8 mouse cellular contexts compared by ENCODE assay signal in genomic region chr5:21702009-21702364, GRCm38 (mm10). TPM values are rescaled to one million over a fixed set of nuclear protein-coding genes. Genes with fewer than 3 reads are reported as not detected.
A peak's percentile ranks its signal among the peaks of the same experiment; 100 is the strongest.
DNase-seq lines count a peak whose midpoint lies in the region; ATAC-seq and TF ChIP-seq lines count a peak whose summit lies in the region.

No protein-coding gene starts in this region.

- no peaks in the 10 kb centered on the region for H3K27me3 ChIP-seq in testis, adult 2 months (ENCODE audit: control insufficient read depth, insufficient read depth, low read length)
- no peaks in the 10 kb centered on the region for H3K27me3 ChIP-seq in liver, embryonic 12.5 days (replicated peaks)

- peak overlapping the region; percentile 93 for H3K4me2 ChIP-seq in liver, embryonic 12.5 days

- no peak for TF ChIP-seq POLR2A in testis, adult 2 months (IDR thresholded peaks at IDR 0.05; ENCODE audit: control insufficient read depth, low read depth, low read length)

- TF ChIP-seq CTCF in gastrocnemius, adult 2 months (IDR thresholded peaks at IDR 0.05), result no peak
- TF ChIP-seq CTCF in testis, adult 2 months (IDR thresholded peaks at IDR 0.05; ENCODE audit: control insufficient read depth, insufficient read depth, insufficient replicate concordance, low read depth, low read length), result no peak

- peak overlapping the region; percentile 85 for H3K9ac ChIP-seq in liver, embryonic 12.5 days

- H3K36me3 ChIP-seq in testis, adult 2 months (ENCODE audit: control insufficient read depth, insufficient read depth, low read length), result no peaks in the 10 kb centered on the region
- H3K36me3 ChIP-seq in liver, embryonic 12.5 days, result no peaks in the 10 kb centered on the region

- H3K27ac ChIP-seq in gastrocnemius, adult 2 months, result peak overlapping the region; percentile 100
- H3K27ac ChIP-seq in testis, adult 2 months (ENCODE audit: control insufficient read depth, insufficient read depth, low read depth, low read length), result peak overlapping the region; percentile 99
- peak overlapping the region; percentile 95 for H3K27ac ChIP-seq in liver, embryonic 12.5 days

- H3K4me3 ChIP-seq in gastrocnemius, adult 2 months, result peak overlapping the region; percentile 93
- peak overlapping the region; percentile 97 for H3K4me3 ChIP-seq in testis, adult 2 months (ENCODE audit: control insufficient read depth, low read depth, low read length)
- peak overlapping the region; percentile 78 for H3K4me3 ChIP-seq in liver, embryonic 12.5 days

- DNase-seq in gastrocnemius, adult 2 months, result no peak
- no peak for DNase-seq in gastrocnemius, postnatal 10 days
- no peak for DNase-seq in testis, postnatal 10 days (ENCODE audit: low spot score)
- no peak for DNase-seq in frontal cortex, adult 2 months (ENCODE audit: extremely low spot score in 1 of 2, low spot score in 1 of 2)
- no peak for DNase-seq in T-cell, adult 2 months (ENCODE audit: low spot score)
- DNase-seq in ovary, postnatal 10 days (ENCODE audit: low spot score), result no peak

- no peaks in the 10 kb centered on the region for H3K9me3 ChIP-seq in liver, embryonic 12.5 days (replicated peaks)

- no peaks in the 10 kb centered on the region; the same call in 1 of the 2 replicates for H3K4me1 ChIP-seq in testis, adult 2 months (ENCODE audit: control insufficient read depth, insufficient read depth, low read length)
- H3K4me1 ChIP-seq in liver, embryonic 12.5 days, result peaks cover 29% of the 10 kb centered on the region

- 37% methylated on average over 2 of the region's 2 CpGs for WGBS in liver, embryonic 12.5 days (ENCODE audit: insufficient replicate concordance)

- no peak for ATAC-seq in liver, embryonic 12.5 days

- intact Hi-C loops in gastrocnemius, adult 2 months (cut with DNase I), result loop anchor here (5.0 kb wide), 1 partner anchor 55 kb away; the partner anchor contains the start of genes Armc10 and Fbxl13

RNA-seq across cellular contexts. Expression of gene Napepld, which starts 0.8 kb away (rescaled TPM):
- 10 to 100 TPM in 1 of 2 experiments, 1 to 10 TPM in 1; 9.2 to 11.3 TPM for total RNA-seq in gastrocnemius, adult 2 months (2021)
- 1 to 10 TPM; 6.3 to 6.5 TPM for total RNA-seq in gastrocnemius, postnatal 10 days (2021)
- polyA plus RNA-seq in testis, adult 2 months (2012; rRNA removed), result 13.5 and 14.4 TPM in 2 replicates
- 1.6 and 2.1 TPM in 2 replicates for polyA plus RNA-seq in liver, embryonic 12.5 days (2016; fragmentation: Nextera tagmentation; extraction: Ambion mirVana)
- 7.6 and 7.8 TPM in 2 replicates for polyA plus RNA-seq in frontal cortex, adult 2 months (2012; rRNA removed)

RNA-seq across cellular contexts. Expression of gene Pmpcb, which starts 35.0 kb away (rescaled TPM):
- total RNA-seq in gastrocnemius, adult 2 months (2021), result 100 to 1,000 TPM in 1 of 2 experiments, 10 to 100 TPM in 1; 90.8 to 122 TPM
- total RNA-seq in gastrocnemius, postnatal 10 days (2021), result 100 to 1,000 TPM; 131 to 143 TPM
- 78.0 and 86.0 TPM in 2 replicates for polyA plus RNA-seq in testis, adult 2 months (2012; rRNA removed)
- 49.2 and 53.7 TPM in 2 replicates for polyA plus RNA-seq in liver, embryonic 12.5 days (2016; fragmentation: Nextera tagmentation; extraction: Ambion mirVana)
- 56.2 and 61.2 TPM in 2 replicates for polyA plus RNA-seq in frontal cortex, adult 2 months (2012; rRNA removed)

RNA-seq across cellular contexts. Expression of gene Armc10, which starts 56.4 kb away (rescaled TPM):
- 1 to 10 TPM; 3.5 to 4.1 TPM for total RNA-seq in gastrocnemius, adult 2 months (2021)
- 10 to 100 TPM in 1 of 2 experiments, 1 to 10 TPM in 1; 7.1 to 10.8 TPM for total RNA-seq in gastrocnemius, postnatal 10 days (2021)
- polyA plus RNA-seq in testis, adult 2 months (2012; rRNA removed), result 8.9 and 9.3 TPM in 2 replicates
- polyA plus RNA-seq in liver, embryonic 12.5 days (2016; fragmentation: Nextera tagmentation; extraction: Ambion mirVana), result 10.6 and 11.8 TPM in 2 replicates
- 26.6 and 27.2 TPM in 2 replicates for polyA plus RNA-seq in frontal cortex, adult 2 months (2012; rRNA removed)

RNA-seq across cellular contexts. Expression of gene Fbxl13, which starts 56.6 kb away (rescaled TPM):
- under 1 TPM in 1 of 2 experiments, not detected in 1; 0.13 TPM for total RNA-seq in gastrocnemius, adult 2 months (2021)
- total RNA-seq in gastrocnemius, postnatal 10 days (2021), result under 1 TPM; 0.19 to 0.36 TPM
- polyA plus RNA-seq in testis, adult 2 months (2012; rRNA removed), result 84.2 and 92.2 TPM in 2 replicates
- 0.06 and 0.23 TPM in 2 replicates for polyA plus RNA-seq in liver, embryonic 12.5 days (2016; fragmentation: Nextera tagmentation; extraction: Ambion mirVana)
- 0.15 and 0.20 TPM in 2 replicates for polyA plus RNA-seq in frontal cortex, adult 2 months (2012; rRNA removed)
